Mouse (Mus musculus) C2C12 (cell line): Measurements from ENCODE around the gene Actn1. TPM values are rescaled to one million over a fixed set of nuclear protein-coding genes. Genes with fewer than 3 reads are reported as not detected.

Source experiments
- H3K27me3 ChIP-seq: one replicate; pipeline ENCODE4 v1.6.1; 2011; ENCODE audit not compliant: control insufficient read depth, insufficient read depth, insufficient read length
- H3K36me3 ChIP-seq: one replicate; pipeline ENCODE4 v1.6.1; 2011; ENCODE audit not compliant: control insufficient read depth, insufficient read depth
- H3K4me3 ChIP-seq: one replicate; pipeline ENCODE4 v1.5.1; 2011; ENCODE audit warnings: mild to moderate bottlenecking, control low read depth; ENCODE audit not compliant: poor library complexity, insufficient read depth, severe bottlenecking
- H3K79me2 ChIP-seq: one replicate; pipeline ENCODE4 v1.6.1; 2011; ENCODE audit not compliant: control insufficient read depth, insufficient read depth
- H3K79me3 ChIP-seq: one replicate; pipeline ENCODE4 v1.6.1; 2011; ENCODE audit warnings: low read depth, control low read depth
- H3ac ChIP-seq: one replicate; pipeline ENCODE3; 2011; ENCODE audit warnings: low read depth; ENCODE audit not compliant: control insufficient read depth, insufficient read length
- CEBPB ChIP-seq: IDR thresholded peaks from one replicate; pipeline ENCODE4 v1.6.1; 2011; ENCODE audit warnings: low read depth, mild to moderate bottlenecking, control low read depth, moderate library complexity
- CTCF ChIP-seq: IDR thresholded peaks from one replicate; pipeline ENCODE4 v1.5.1; 2011; ENCODE audit not compliant: control insufficient read depth, insufficient read depth, insufficient read length
- FOSL1 ChIP-seq: IDR thresholded peaks from one replicate; pipeline ENCODE4 v1.8.0; 2011; ENCODE audit warnings: mild to moderate bottlenecking, low read length; ENCODE audit not compliant: poor library complexity, insufficient read depth, severe bottlenecking
- MAX ChIP-seq: IDR thresholded peaks from one replicate; pipeline ENCODE4 v1.6.1; 2011; ENCODE audit warnings: mild to moderate bottlenecking, control low read depth
- MYOD1 ChIP-seq: IDR thresholded peaks from one replicate; pipeline ENCODE4 v1.6.1; 2011; ENCODE audit warnings: low read depth; ENCODE audit not compliant: control insufficient read depth, insufficient read length
- MYOG ChIP-seq: IDR thresholded peaks from one replicate; pipeline ENCODE4 v1.6.1; 2011; ENCODE audit not compliant: control insufficient read depth, insufficient read length; ENCODE audit errors: extremely low read depth
- USF1 ChIP-seq: IDR thresholded peaks from one replicate; pipeline ENCODE4 v1.6.1; 2011; ENCODE audit warnings: low read depth, mild to moderate bottlenecking, control low read depth, moderate library complexity
- polyA plus RNA-seq: library from polyadenylated mRNA; unstranded; fragments of >200 nt; fragmentation: generic; extraction: Trizol; gene quantifications from one replicate; pipeline ENCODE4 v1.2.1, GENCODE M21; 2012; ENCODE audit warnings: missing spikeins

Gene Actn1
- polyA plus RNA-seq, 1 experiment, result 301 TPM

- no peak for TF ChIP-seq MAX
- TF ChIP-seq FOSL1, result no peak
- TF ChIP-seq MYOD1, result no peak
- TF ChIP-seq USF1, result no peak
- TF ChIP-seq CEBPB, result no peak
- no peak for TF ChIP-seq MYOG
- TF ChIP-seq CTCF, result no peak
- H3K79me2 ChIP-seq, result no peaks in the 10 kb centered on the region
- peak overlapping the region; percentile 30 for H3K4me3 ChIP-seq
- peaks cover 1% of the 10 kb centered on the region for H3K79me3 ChIP-seq
- no peak overlapping the region for H3ac ChIP-seq
- no peaks in the 10 kb centered on the region for H3K36me3 ChIP-seq
- H3K27me3 ChIP-seq, result no peaks in the 10 kb centered on the region
Measured at GRCm38 (mm10) chr12:80131359-80132249, 128.6 kb downstream of the Actn1 start.

GRCm38 (mm10) chr12:80130558-80131358 is 129.4 kb downstream of the Actn1 start:
- no peak for TF ChIP-seq CEBPB
- no peak for TF ChIP-seq FOSL1
- no peak for TF ChIP-seq MYOG
- no peak for TF ChIP-seq MAX
- TF ChIP-seq MYOD1, result no peak
- TF ChIP-seq USF1, result no peak
- TF ChIP-seq CTCF, result no peak
- no peak overlapping the region for H3K4me3 ChIP-seq
- no peaks in the 10 kb centered on the region for H3K79me2 ChIP-seq
- no peaks in the 10 kb centered on the region for H3K36me3 ChIP-seq
- H3K27me3 ChIP-seq, result no peaks in the 10 kb centered on the region
- H3K79me3 ChIP-seq, result peaks cover 1% of the 10 kb centered on the region
- H3ac ChIP-seq, result no peak overlapping the region

GRCm38 (mm10) chr12:80129531-80129930 is 130.6 kb downstream of the Actn1 start:
- no peak for TF ChIP-seq CTCF
- TF ChIP-seq USF1, result no peak
- no peak for TF ChIP-seq MAX
- H3K36me3 ChIP-seq, result no peaks in the 10 kb centered on the region
- no peaks in the 10 kb centered on the region for H3K79me2 ChIP-seq
- H3K79me3 ChIP-seq, result peaks cover 1% of the 10 kb centered on the region
- H3K4me3 ChIP-seq, result no peak overlapping the region
- H3K27me3 ChIP-seq, result no peaks in the 10 kb centered on the region
- H3ac ChIP-seq, result no peak overlapping the region

GRCm38 (mm10) chr12:80127191-80127762 is 132.9 kb downstream of the Actn1 start:
- TF ChIP-seq CTCF (no peak), CEBPB (no peak), MYOD1 (no peak), USF1 (no peak), MYOG (no peak), FOSL1 (no peak), MAX (no peak)
- Histone ChIP-seq H3K79me2 (no peaks in the 10 kb centered on the region), H3ac (no peak overlapping the region), H3K79me3 (peaks cover 1% of the 10 kb centered on the region), H3K4me3 (no peak overlapping the region), H3K36me3 (no peaks in the 10 kb centered on the region), H3K27me3 (no peaks in the 10 kb centered on the region)

- Histone ChIP-seq H3K79me3 (no peaks in the 10 kb centered on the region), H3K4me3 (no peak overlapping the region), H3ac (no peak overlapping the region), H3K79me2 (no peaks in the 10 kb centered on the region), H3K27me3 (no peaks in the 10 kb centered on the region), H3K36me3 (no peaks in the 10 kb centered on the region)
- no peak for TF ChIP-seq MYOG
- TF ChIP-seq CTCF, result no peak
- no peak for TF ChIP-seq USF1
- TF ChIP-seq FOSL1, result no peak
- TF ChIP-seq CEBPB, result no peak
- TF ChIP-seq MYOD1, result no peak
- TF ChIP-seq MAX, result no peak
Measured at GRCm38 (mm10) chr12:80125316-80125715, 134.9 kb downstream of the Actn1 start.
